Mouse (Mus musculus) cerebellum, adult 11-12 months (tissue): ENCODE measurements around the gene Msi2.

Source experiments
- DNase-seq: peaks from one replicate; pipeline ENCODE4 v3.0.0; 2022

Msi2 gene

GRCm38 (mm10) chr11:88293631-88294393 lies 424.5 kb downstream of the Msi2 start, which contains the start of gene Ccdc182:
TSS of gene Ccdc182 (plus strand) at chr11:88294058.
- DNase-seq = no peak

- DNase-seq = no peak
Observed at GRCm38 (mm10) chr11:88291688-88292087, 426.6 kb downstream of the Msi2 start.

- no peak for DNase-seq
Observed at GRCm38 (mm10) chr11:88291245-88291644, 427.1 kb downstream of the Msi2 start.
